Mouse (Mus musculus): ENCODE data around the gene Ostc.

- no peak for TF ChIP-seq CTCF (IDR thresholded peaks at IDR 0.05; ENCODE audit: insufficient read depth, low read length)
- no peak for TF ChIP-seq POLR2A (IDR thresholded peaks at IDR 0.05; ENCODE audit: borderline replicate concordance, extremely low read depth, low read depth, low read length)
Observed at GRCm38 (mm10) chr3:130671291-130671690, 38.0 kb downstream of the Ostc start.
